Mouse (Mus musculus) cerebellum, adult 9-10 months (tissue): ENCODE results near the gene Pts.
A peak's percentile ranks its signal among the peaks of the same experiment; 100 is the strongest.

Experiments
- DNase-seq: peaks from one replicate; pipeline ENCODE4 v3.0.0; 2022

Gene Pts

DNA sequence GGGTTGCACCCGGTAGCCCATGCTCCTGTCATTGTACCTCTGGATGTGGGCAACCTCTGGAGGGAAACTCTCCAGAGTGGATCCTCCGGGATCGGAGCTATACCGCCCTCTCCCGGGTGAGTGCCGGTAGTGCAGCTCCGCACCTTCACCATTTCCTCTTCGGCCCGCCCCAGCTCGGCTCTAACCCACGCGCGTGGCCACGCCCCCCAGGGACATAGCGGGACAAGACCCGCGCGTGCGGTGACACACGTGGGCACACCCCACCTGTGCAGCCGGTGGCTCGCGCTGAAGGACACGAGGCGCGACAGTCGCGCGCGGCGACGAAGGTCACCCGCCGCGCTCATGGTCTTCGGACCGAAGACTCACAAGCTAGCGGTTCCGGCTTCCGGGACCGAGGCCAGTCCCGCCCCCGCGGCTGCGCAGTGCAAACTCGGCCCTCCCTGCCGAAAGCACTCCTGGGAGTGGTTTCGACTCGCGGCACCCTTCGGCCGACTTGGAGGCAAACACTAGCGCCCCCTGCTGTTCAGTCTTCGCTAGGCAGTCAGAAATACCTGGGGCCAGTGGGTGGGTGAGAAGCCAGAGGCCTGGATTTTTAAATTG, at the start of gene Pts:
TSS of gene Pts (minus strand) at position 432 of the 600 bp plus-strand sequence.
- DNase-seq = peak; percentile 96

DNA sequence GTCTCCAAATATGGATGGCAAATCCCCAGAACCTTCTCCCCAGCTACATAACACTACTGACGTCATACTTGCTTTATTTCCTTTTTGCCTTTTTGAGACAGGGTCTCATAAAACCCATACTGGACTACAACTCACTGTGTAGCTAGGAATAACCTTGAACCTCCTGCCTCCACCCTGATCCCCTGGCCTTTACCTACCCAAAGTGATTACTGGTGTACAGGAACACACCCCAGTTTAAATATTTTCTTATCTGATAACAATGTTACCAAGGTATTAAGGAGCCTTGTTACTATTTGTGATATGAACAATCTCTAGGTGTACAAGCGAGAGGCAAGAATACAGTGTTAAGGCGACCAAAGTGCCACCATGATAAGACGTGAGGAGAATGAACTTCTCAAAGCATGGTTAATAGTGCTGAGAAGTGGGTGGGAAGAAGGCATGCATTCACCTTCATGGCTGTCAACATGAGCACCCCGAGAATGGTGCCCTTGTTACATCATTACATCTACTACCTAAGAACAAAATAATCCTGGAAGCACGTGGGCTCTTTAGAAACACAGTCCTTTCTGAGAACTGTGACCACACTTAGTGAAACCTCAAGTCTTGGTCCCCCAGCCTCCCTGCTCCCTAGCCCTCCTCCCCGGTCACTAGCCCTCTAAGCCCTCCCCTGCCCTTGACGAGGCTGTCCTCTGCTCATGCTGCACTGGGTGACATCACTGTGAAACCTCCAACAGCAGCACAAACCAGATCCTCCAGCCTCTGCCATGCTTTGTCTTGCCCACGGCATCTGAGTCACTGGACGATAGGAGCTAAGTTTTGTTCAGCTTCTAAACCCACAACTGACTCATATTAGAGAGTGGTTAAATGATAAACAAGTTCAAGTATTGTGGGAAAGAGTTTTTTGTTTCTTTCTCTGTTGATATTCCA, 41.3 kb upstream of the Pts start:
- no peak for DNase-seq

DNA sequence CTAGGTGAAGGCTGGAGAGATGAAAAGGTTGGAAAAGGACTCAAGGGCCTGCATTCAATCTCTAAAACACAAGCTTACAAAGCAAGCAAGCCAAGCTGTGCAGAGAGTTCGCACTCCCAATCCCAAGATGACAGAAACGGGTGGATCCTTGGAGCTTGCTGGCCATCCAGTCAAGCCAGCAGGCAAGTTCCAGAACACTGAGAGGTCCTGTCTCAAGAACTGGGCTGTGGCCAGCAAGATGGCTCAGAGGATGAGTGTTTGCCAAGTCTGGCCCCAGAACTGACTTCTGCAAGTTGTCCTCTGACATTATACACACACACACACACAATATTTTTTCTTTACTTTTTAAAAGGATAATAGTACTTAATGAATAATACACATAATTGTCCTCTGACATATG, 39.4 kb upstream of the Pts start:
- DNase-seq = no peak

DNA sequence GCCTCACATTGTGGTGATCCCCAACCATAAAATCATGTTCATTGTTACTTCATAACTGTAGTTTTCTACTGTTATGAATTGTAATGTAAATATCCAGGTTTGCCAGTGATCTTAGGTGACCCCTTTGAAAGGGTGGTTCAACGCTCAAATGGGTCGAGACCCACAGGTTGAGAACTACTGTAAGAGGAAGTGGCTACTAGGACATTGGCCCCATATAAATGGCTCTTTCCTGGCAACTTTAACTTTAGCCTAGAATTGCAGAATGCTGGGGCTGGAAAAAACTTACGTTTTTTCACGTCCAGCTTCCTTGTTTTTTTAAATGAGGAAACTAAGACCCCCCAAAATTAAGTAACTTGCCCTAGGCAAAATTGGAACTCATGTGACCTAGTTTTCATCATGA, 38.8 kb upstream of the Pts start:
- no peak for DNase-seq

DNA sequence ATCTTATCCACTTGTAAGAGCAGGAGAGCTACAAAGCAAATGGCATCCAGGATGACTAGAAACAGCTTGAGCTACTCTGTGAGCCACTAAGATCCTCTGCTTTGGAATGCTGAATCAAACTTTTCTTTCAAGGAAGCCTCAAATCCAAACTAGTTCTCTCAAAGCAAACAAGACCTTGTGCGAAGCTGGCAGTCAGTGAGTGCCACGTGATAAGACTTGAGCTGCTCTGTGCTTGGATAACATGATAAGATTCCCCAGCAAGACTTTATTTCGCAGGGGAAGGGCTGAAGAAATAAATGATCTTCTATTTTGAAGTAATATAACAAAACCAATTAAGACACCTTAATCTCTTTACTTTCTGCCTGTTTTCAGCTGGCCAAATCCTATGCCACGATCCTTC, 37.4 kb upstream of the Pts start:
- DNase-seq = no peak

GRCm38 (mm10) chr9:50565173-50565572, 36.6 kb upstream of the Pts start:
- DNase-seq = no peak

DNA sequence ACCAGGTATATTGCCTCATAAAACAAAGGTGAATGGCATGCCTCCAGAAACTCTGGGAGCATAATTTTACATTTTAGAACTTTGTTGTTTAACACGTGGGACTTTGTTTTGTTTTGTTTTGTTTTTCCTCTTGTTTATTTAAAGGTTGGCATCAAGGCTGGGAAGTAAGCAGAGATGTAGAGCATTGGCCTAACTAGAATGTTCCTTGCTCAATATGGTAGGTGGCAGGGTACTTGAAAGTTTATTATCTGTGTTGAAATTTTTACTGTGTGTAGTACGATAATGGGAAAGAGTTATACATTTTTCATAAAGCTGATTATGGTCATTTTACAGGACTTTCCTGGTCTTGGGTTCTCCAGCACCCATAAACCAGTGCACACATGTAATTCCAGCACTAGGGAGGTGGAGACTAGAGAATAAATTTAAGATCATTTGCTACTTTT, 33.4 kb upstream of the Pts start:
- no peak for DNase-seq

GRCm38 (mm10) chr9:50561145-50561917, 32.8 kb upstream of the Pts start, which contains the start of gene Tex12:
Gene Tex12, minus strand, starts transcription at chr9:50561325.
- DNase-seq = no peak

DNA sequence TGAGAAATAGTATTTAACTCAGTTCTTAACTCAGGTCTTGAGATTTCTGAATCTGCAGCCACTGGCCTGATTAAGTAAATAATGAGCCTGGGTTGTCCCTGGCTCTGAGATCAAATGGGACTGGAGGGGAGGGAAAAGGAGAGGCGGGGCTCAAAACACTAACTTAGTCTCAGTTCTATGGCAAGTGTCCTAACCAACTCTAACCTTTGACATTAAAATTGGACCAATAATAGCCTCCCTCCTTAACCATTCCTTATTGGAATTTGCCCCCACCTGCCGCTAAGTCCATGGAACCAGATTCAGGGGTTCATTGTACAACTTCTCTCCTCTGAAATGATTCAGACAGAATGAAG, 26.5 kb upstream of the Pts start, which contains the start of gene Bco2:
TSS of gene Bco2 (minus strand) at position 88 of the 353 bp plus-strand sequence.
- no peak for DNase-seq

- peak; percentile 32 for DNase-seq
Observed at GRCm38 (mm10) chr9:50554241-50555093, 25.9 kb upstream of the Pts start, which contains the start of gene Il18. Gene Il18, plus strand, starts transcription at chr9:50554827.

DNA sequence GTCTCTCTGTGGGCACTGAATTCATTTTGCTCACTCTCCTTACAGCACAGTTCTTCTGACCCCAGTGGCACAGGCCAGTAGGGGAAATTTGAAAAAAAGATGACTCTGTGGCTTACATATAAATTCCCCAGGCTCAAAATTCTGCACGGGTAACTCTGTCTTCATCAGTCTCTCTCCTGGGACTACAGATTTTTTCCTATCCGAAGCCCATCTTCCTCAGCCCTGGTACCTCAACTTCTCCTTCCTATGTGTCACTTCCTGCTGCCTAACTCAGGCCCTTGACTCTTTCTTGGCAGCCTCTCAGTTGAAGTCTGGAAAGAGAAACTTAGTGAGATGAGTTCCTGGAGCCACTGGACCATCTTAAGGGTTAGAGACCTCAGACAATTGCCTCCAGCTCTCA, 25.0 kb upstream of the Pts start:
- no peak for DNase-seq

GRCm38 (mm10) chr9:50552206-50552605, 23.7 kb upstream of the Pts start:
- no peak for DNase-seq

- DNase-seq = no peak
Observed at GRCm38 (mm10) chr9:50548936-50549335, 20.4 kb upstream of the Pts start.

- no peak for DNase-seq
Observed at GRCm38 (mm10) chr9:50547859-50548478, 19.4 kb upstream of the Pts start.

DNA sequence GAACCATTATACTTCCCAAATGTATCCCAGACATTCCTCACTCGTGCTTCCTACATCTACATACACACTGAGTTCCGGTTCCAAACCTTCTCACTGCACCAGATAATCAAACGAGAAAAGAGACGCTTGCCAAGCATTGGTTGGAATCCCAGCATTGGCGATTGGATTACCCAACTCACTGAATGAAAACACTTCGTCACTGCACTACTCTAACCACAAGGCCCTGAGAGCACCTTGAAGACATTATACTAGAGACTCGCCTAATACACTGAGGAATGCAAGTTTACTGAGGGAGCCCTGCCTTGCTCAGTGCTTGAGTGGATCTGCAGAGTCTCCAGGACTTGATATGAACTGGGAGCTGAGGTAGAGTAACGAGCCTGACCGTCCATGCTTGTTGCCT, 13.9 kb upstream of the Pts start:
- no peak for DNase-seq

DNA sequence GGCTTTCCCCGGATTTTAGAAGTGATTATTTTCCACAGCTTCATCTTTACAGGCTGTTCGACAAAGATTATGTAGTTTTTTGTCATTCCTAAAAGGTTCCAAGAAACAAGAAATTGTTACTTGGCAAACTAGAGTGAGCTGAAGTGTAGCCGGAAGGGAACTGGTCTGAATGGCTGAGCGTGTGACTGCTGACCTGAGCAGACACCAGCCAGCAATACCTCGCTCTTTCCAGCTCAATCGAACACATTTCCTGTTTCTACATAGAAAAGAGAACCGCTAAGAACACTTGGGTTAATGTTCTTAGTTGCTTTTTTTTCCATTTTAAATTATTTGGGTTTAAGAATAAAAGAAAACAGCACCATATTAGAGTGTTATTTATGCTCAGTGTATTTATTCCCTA, 11.6 kb upstream of the Pts start:
- DNase-seq = no peak

DNA sequence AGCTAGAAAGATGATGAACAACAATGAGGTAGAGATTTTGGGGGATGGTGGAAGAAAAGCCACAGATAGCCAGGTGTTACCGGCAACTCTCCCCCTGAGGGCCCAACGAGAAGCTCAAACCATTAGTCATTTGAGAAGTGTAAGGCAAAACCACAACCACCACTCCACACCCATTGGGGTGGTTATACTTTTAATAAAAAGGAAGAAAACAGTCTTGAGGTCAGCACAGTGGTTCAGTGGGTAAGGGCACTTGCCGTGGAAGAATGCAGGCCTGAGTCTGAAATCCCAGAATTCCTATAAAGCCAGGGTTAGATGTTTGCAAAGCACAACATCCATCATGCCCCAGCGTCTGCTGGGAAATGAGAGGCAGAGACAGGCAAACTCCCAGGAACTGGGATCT, 8.8 kb upstream of the Pts start:
- DNase-seq = no peak

DNA sequence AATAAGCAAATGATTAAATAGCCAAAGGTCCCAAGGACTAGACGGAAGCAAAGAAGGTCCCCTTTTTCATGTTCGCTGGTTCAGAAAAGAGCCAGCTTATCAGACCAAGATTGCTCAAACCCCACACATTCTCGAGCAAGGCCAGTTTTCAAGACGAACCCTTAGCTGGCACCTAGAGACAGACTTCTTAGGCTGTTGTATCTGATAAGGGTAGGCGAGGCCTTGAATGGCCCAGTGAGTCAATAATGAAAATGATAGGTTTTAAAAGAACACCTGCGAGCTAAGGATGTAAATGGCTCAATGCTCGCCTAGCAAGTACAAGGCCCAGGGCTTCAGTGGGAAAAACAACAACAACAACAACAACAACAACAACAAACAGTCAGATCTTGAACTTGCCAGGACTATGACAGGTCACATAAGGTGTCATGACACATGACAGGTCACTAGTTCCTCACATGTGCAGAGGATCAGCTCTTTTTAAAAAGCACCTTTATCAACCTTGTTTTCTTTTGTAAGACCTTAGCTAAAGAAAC, 8.1 kb upstream of the Pts start:
- DNase-seq = no peak

DNA sequence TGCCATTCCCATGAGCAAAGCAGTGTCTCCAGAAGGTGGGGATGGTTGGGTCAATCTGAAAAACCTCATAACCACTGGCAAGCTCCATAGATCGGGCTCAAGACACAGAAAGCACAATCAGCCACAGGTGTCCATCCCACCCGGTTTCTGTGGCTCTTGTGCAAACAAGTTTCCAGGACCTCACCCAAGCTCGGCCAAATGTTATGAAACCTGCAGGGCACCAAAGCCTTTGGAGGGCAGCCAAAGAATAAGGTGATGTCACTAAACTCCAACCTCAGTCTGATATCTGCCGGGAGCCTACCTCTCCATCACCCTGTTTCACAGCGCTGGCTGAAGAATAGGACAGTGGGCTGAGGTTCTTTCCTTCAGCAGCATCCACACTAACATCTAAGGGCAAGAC, 7.4 kb upstream of the Pts start:
- no peak for DNase-seq

- DNase-seq = no peak
Observed at GRCm38 (mm10) chr9:50533791-50534190, 5.3 kb upstream of the Pts start.

- DNase-seq = no peak
Observed at GRCm38 (mm10) chr9:50533328-50533727, 4.8 kb upstream of the Pts start.

- DNase-seq = no peak
Observed at GRCm38 (mm10) chr9:50530890-50531289, 2.4 kb upstream of the Pts start.
